Mouse (Mus musculus): ENCODE results near the gene Krtap6-2.

Krtap6-2 gene

GRCm38 (mm10) chr16:89420011-89420410, at the start of gene Krtap6-2:
Gene Krtap6-2, minus strand, starts transcription at chr16:89420111.
- no peak for DNase-seq (ENCODE audit: low spot score in 2 of 2)

GRCm38 (mm10) chr16:89461189-89461588, 41.3 kb upstream of the Krtap6-2 start:
- no peak for DNase-seq (ENCODE audit: low spot score in 2 of 2)

GRCm38 (mm10) chr16:89429586-89429985, 9.7 kb upstream of the Krtap6-2 start:
- no peak for DNase-seq (ENCODE audit: low spot score in 2 of 2)

- DNase-seq (ENCODE audit: low spot score in 2 of 2), result no peak
Measured at GRCm38 (mm10) chr16:89425310-89425709, 5.4 kb upstream of the Krtap6-2 start.

- no peak for DNase-seq (ENCODE audit: low spot score in 2 of 2)
Measured at GRCm38 (mm10) chr16:89416311-89416710, 3.6 kb downstream of the Krtap6-2 start.

- no peak for DNase-seq (ENCODE audit: low spot score in 2 of 2)
Measured at GRCm38 (mm10) chr16:89410345-89411068, 9.4 kb downstream of the Krtap6-2 start.

GRCm38 (mm10) chr16:89403768-89404167, 16.1 kb downstream of the Krtap6-2 start, which contains the start of gene Krtap21-1:
Gene Krtap21-1, minus strand, starts transcription at chr16:89403868.
- no peak for DNase-seq (ENCODE audit: low spot score in 2 of 2)

- no peak for DNase-seq (ENCODE audit: low spot score in 2 of 2)
Measured at GRCm38 (mm10) chr16:89372734-89373461, 47.0 kb downstream of the Krtap6-2 start.
